Mouse (Mus musculus): ENCODE results near the gene Crhr2.

Gene Crhr2

DNA sequence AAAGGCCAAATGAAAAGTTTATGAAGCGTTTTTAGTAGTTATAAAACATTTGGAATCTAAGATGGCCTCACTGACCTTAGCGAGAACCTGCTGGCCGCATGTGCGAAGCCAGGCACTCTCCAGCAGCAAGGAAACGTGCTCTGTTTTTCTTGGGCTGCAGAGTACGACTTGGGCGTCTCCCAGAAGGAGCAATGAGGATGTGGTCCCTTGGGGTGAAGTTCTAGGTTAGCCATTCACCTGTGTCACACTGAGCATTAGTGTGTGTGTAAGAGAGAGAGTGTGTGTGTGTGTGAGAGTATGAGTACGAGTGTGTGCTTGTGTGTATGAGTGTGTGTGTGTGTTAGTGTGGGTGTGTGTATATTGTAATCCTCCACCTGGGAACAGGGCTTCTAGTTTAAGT is 89.6 kb downstream of the Crhr2 start:
- DNase-seq, result no peak

Data from embryo, embryonic 11 days (tissue).